9 mouse cellular contexts compared by ENCODE assay signal in the genomic region with DNA sequence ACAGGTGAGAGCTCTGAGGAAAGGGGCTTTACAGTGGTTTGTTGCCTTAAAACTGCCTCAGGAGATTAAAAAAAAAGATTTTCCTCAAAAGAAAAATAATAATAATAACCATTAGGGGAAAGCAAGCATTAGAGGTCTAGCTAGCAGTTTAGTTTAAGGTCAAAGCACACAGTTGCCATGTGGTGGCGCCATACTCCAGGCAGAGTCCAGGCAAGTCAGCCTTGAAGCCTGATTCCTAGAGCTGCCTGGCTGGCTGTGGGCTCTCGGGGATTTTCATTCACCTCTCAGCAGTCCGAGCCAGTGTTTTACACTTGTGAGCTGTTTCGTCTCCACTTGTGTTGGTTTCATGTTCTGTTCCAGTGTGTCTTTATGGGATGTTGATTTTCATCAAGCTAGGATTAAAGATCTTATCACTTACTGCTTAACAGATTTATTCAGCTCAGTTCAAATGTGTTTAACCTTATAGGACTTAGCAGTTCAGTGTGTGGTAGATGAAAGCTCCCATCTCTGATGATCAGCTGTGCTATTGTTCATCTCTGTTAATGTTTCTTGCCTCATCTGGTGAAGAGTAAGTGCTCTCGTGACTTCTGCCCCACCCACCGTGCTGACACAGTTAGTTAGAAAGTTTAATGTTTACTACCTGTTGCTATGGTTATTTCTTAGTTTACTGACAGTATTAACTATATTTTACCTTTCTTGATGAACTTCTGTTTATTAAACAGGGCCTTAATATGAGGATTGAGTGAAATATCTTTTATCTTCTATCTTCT. TPM values are rescaled to one million over a fixed set of nuclear protein-coding genes. Genes with fewer than 3 reads are reported as not detected.
DNase-seq lines count a peak whose midpoint lies in the region; ATAC-seq and TF ChIP-seq lines count a peak whose summit lies in the region.
"Had no signal": no experiment of that assay in that cellular context is flagged by ENCODE, and none has a peak within 500 bp of the region (broad histone marks: within the 10 kb centered on the region; RNA-seq: fewer than 3 reads in every experiment).

No protein-coding gene starts in this region.

- no peak overlapping the region for H3K4me2 ChIP-seq in intestine, embryonic 14.5 days (ENCODE audit: low read length)
- H3K4me2 ChIP-seq in intestine, embryonic 16.5 days (ENCODE audit: low read depth, low read length) = no peak overlapping the region
- no peak overlapping the region for H3K4me2 ChIP-seq in hindbrain, postnatal 0 days (ENCODE audit: low read depth, low read length)
- H3K4me2 ChIP-seq: embryonic facial prominence, embryonic 15.5 days had no signal

- ATAC-seq in intestine, embryonic 14.5 days (replicated peaks; ENCODE audit: low FRiP score, low TSS enrichment, low read depth) = no peak; the same call in 1 of the 2 replicates
- ATAC-seq in intestine, embryonic 16.5 days = no peak
- peak; percentile 59; the same call in 1 of the 2 replicates for ATAC-seq in hindbrain, postnatal 0 days

- no peak overlapping the region for H3K4me3 ChIP-seq in intestine, embryonic 14.5 days (ENCODE audit: low read depth, low read length)
- H3K4me3 ChIP-seq in intestine, embryonic 16.5 days (ENCODE audit: low read length) = no peak overlapping the region
- no peak overlapping the region for H3K4me3 ChIP-seq in hindbrain, postnatal 0 days (ENCODE audit: low read length)
- no peak overlapping the region for H3K4me3 ChIP-seq in liver, adult 2 months (ENCODE audit: insufficient read depth, low read depth, low read length)
- H3K4me3 ChIP-seq: embryonic facial prominence, embryonic 15.5 days had no signal

- 62% methylated on average over 6 of the region's 6 CpGs for WGBS in intestine, embryonic 14.5 days
- 56% methylated on average over 6 of the region's 6 CpGs for WGBS in intestine, embryonic 16.5 days
- WGBS in hindbrain, postnatal 0 days = 50% methylated on average over 6 of the region's 6 CpGs
- 73% methylated on average over 6 of the region's 6 CpGs for WGBS in liver, adult 2 months

- H3K9me3 ChIP-seq in intestine, embryonic 14.5 days (ENCODE audit: control insufficient read depth, low read length) = no peaks in the 10 kb centered on the region
- no peaks in the 10 kb centered on the region for H3K9me3 ChIP-seq in intestine, embryonic 16.5 days (ENCODE audit: control insufficient read depth, low read length)
- no peaks in the 10 kb centered on the region for H3K9me3 ChIP-seq in hindbrain, postnatal 0 days (ENCODE audit: low read length)
- H3K9me3 ChIP-seq: embryonic facial prominence, embryonic 15.5 days had no signal

- H3K9ac ChIP-seq in intestine, embryonic 14.5 days (ENCODE audit: low read length) = no peak overlapping the region
- H3K9ac ChIP-seq in intestine, embryonic 16.5 days (ENCODE audit: low read depth, low read length) = no peak overlapping the region
- no peak overlapping the region for H3K9ac ChIP-seq in hindbrain, postnatal 0 days (replicated peaks; ENCODE audit: low read length)
- H3K9ac ChIP-seq in liver, adult 2 months (ENCODE audit: low read depth, low read length) = no peak overlapping the region
- H3K9ac ChIP-seq: embryonic facial prominence, embryonic 15.5 days had no signal

- no peaks in the 10 kb centered on the region for H3K79me2 ChIP-seq in liver, adult 2 months (ENCODE audit: control insufficient read depth, insufficient read depth, low read length)

- peak; percentile 80 for TF ChIP-seq CTCF in hindbrain, postnatal 0 days (IDR thresholded peaks at IDR 0.05; ENCODE audit: low read depth)
- peak; percentile 84 for TF ChIP-seq CTCF in liver, adult 2 months (IDR thresholded peaks at IDR 0.05; ENCODE audit: low read depth, low read length)

- H3K27me3 ChIP-seq in intestine, embryonic 14.5 days (replicated peaks; ENCODE audit: control insufficient read depth, insufficient read depth, low read length) = no peaks in the 10 kb centered on the region
- H3K27me3 ChIP-seq in intestine, embryonic 16.5 days (replicated peaks; ENCODE audit: control insufficient read depth, insufficient read depth, low read length) = no peaks in the 10 kb centered on the region
- no peaks in the 10 kb centered on the region for H3K27me3 ChIP-seq in hindbrain, postnatal 0 days (ENCODE audit: insufficient read depth, low read length)
- no peaks in the 10 kb centered on the region for H3K27me3 ChIP-seq in liver, adult 2 months (ENCODE audit: control insufficient read depth, insufficient read depth, low read length)
- H3K27me3 ChIP-seq: embryonic facial prominence, embryonic 15.5 days had no signal

- no peak overlapping the region for H3K27ac ChIP-seq in intestine, embryonic 14.5 days (ENCODE audit: low read depth)
- no peak overlapping the region for H3K27ac ChIP-seq in intestine, embryonic 16.5 days (ENCODE audit: low read length)
- no peak overlapping the region for H3K27ac ChIP-seq in hindbrain, postnatal 0 days
- H3K27ac ChIP-seq in liver, adult 2 months (replicated peaks; ENCODE audit: insufficient read depth, low read depth, low read length) = no peak overlapping the region
- H3K27ac ChIP-seq: embryonic facial prominence, embryonic 15.5 days had no signal

- DNase-seq in intestine, embryonic 14.5 days (ENCODE audit: low spot score) = peak; percentile 73
- DNase-seq in adrenal gland, adult 18-20 months (ENCODE audit: low spot score in 2 of 2) = peak; percentile 63 to 67
- peak; percentile 68 for DNase-seq in embryo, embryonic 11 days
- peak; percentile 81 for DNase-seq in hindbrain, postnatal 0 days (ENCODE audit: low spot score)
- no peak for DNase-seq in liver, adult 2 months (ENCODE audit: extremely low read depth, low read depth, low spot score)
- peak; percentile 28 for DNase-seq in retina, adult 2 months (ENCODE audit: low read depth, low spot score)
- peak; percentile 54 for DNase-seq in thymus, postnatal 25 days

- peaks cover 86% of the 10 kb centered on the region for H3K36me3 ChIP-seq in intestine, embryonic 14.5 days (ENCODE audit: control insufficient read depth, insufficient read depth, low read length)
- peaks cover 10% of the 10 kb centered on the region; the same call in 1 of the 2 replicates for H3K36me3 ChIP-seq in intestine, embryonic 16.5 days (ENCODE audit: control insufficient read depth, insufficient read depth, low read length)
- peaks cover 83% of the 10 kb centered on the region for H3K36me3 ChIP-seq in hindbrain, postnatal 0 days (ENCODE audit: insufficient read depth, low read length)
- peaks cover 54% of the 10 kb centered on the region for H3K36me3 ChIP-seq in liver, adult 2 months (ENCODE audit: control insufficient read depth, insufficient read depth, low read length)

- no peaks in the 10 kb centered on the region for H3K4me1 ChIP-seq in intestine, embryonic 14.5 days (replicated peaks; ENCODE audit: control insufficient read depth, insufficient read depth, low read length)
- H3K4me1 ChIP-seq in intestine, embryonic 16.5 days (ENCODE audit: control insufficient read depth, insufficient read depth, low read length) = no peaks in the 10 kb centered on the region
- no peaks in the 10 kb centered on the region for H3K4me1 ChIP-seq in hindbrain, postnatal 0 days (ENCODE audit: insufficient read depth, low read length)
- H3K4me1 ChIP-seq in liver, adult 2 months (ENCODE audit: control insufficient read depth, insufficient read depth, low read length) = peaks cover 2% of the 10 kb centered on the region; the same call in 1 of the 2 replicates
- H3K4me1 ChIP-seq: embryonic facial prominence, embryonic 15.5 days had no signal

- no peak for TF ChIP-seq POLR2A in liver, adult 2 months (IDR thresholded peaks at IDR 0.05; ENCODE audit: extremely low read depth, insufficient read depth, low read length)

RNA-seq across cellular contexts. Expression of a gene that starts 21.1 kb away (rescaled TPM):
- 54.0 and 61.2 TPM in 2 replicates for polyA plus RNA-seq in intestine, embryonic 14.5 days (2014; fragmentation: Nextera tagmentation; extraction: Ambion mirVana)
- 45.1 and 48.7 TPM in 2 replicates for polyA plus RNA-seq in intestine, embryonic 16.5 days (2015; fragmentation: Nextera tagmentation; extraction: Ambion mirVana)
- 10 to 100 TPM; 44.4 to 48.3 TPM for total RNA-seq in adrenal gland, adult 18-20 months (2021)
- 33.6 and 42.3 TPM in 2 replicates for total RNA-seq in hindbrain, postnatal 0 days (2014; rRNA removed)
- 57.6 and 60.0 TPM in 2 replicates for polyA plus RNA-seq in hindbrain, postnatal 0 days (2015; fragmentation: Nextera tagmentation; extraction: Ambion mirVana)
- 17.1 and 17.3 TPM in 2 replicates for total RNA-seq in liver, adult 2 months (2014; rRNA removed)
- polyA plus RNA-seq in liver, adult 2 months (2012; rRNA removed) = 4.1 and 6.0 TPM in 2 replicates

RNA-seq across cellular contexts. Expression of a gene that starts 33.0 kb away (rescaled TPM):
- polyA plus RNA-seq in intestine, embryonic 14.5 days (2014; fragmentation: Nextera tagmentation; extraction: Ambion mirVana) = 833 and 948 TPM in 2 replicates
- 621 and 629 TPM in 2 replicates for polyA plus RNA-seq in intestine, embryonic 16.5 days (2015; fragmentation: Nextera tagmentation; extraction: Ambion mirVana)
- total RNA-seq in adrenal gland, adult 18-20 months (2021) = 1,000 to 10,000 TPM in 1 of 2 experiments, 100 to 1,000 TPM in 1; 957 to 1,079 TPM
- total RNA-seq in hindbrain, postnatal 0 days (2014; rRNA removed) = 322 and 354 TPM in 2 replicates
- 706 and 761 TPM in 2 replicates for polyA plus RNA-seq in hindbrain, postnatal 0 days (2015; fragmentation: Nextera tagmentation; extraction: Ambion mirVana)
- 210 and 323 TPM in 2 replicates for total RNA-seq in liver, adult 2 months (2014; rRNA removed)
- polyA plus RNA-seq in liver, adult 2 months (2012; rRNA removed) = 64.7 and 69.7 TPM in 2 replicates
